Mouse (Mus musculus) gastrocnemius, adult 2 months (tissue): Measurements from ENCODE around the gene Acsl1. TPM values are rescaled to one million over a fixed set of nuclear protein-coding genes. Genes with fewer than 3 reads are reported as not detected.

Experiments used
- DNase-seq: peaks from one replicate; pipeline ENCODE4 v3.0.0; 2022
- H3K27ac ChIP-seq: fragments of 200-600 bp; 2 replicates; pipeline ENCODE4 v1.8.1; 2022; ENCODE audit warnings: mild to moderate bottlenecking
- H3K4me3 ChIP-seq: fragments of 200-600 bp; 2 replicates; pipeline ENCODE4 v1.8.1; 2022; ENCODE audit warnings: mild to moderate bottlenecking, moderate library complexity
- CTCF ChIP-seq: fragments of 200-600 bp; IDR thresholded peaks from 2 replicates; pipeline ENCODE4 v1.8.1; 2022; ENCODE audit warnings: antibody characterized with exemption, mild to moderate bottlenecking, moderate library complexity
- intact Hi-C: fragments of 180-260 bp; cut with DNase I; formaldehyde crosslinking; loops from one replicate; pipeline ENCODE4 v1.15.1; 2025
- total RNA-seq, 2 experiments: library from RNA; stranded (reverse); gene quantifications; 2 replicates each; pipeline ENCODE4 v1.2.3; 2021

The Acsl1 gene
- total RNA-seq, 2 experiments from 2014 or later = 224 to 367 TPM

DNA sequence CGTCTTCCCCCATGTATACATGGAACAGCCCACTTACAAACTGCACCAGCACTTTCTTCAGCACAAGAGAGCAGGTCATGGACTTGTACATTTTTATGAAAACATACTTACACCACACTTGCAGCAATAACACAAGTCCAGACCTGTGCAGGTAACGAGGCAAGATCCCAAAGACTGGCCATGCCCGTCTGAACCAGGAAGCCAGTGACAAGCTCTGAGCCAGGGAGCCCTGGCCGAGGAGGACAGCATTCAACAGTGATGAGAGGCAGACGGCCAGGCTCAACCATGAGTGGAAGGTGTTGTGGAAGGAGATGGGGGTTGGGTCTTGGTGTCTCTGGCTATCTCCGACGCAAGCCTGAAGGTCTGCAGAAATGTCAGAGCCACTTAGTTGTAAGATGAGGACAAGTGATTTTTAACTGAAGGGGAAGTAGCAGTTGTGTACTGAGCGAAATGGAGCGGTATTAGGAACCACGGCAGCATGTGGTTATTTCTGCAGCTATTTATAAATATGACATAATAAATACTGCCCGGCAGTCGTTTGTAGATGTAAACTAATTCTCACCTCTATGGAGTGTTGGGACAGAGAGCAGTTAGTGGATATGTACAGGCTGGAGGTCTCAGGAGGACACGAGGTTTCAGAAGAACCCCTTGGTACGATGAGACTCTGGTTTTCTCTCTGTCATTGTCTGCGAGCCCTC, 26.6 kb downstream of the Acsl1 start:
- intact Hi-C loops = no loop called here
- peak; percentile 46 for DNase-seq
- no peak for TF ChIP-seq CTCF
- H3K27ac ChIP-seq = peak overlapping the region; percentile 86
- peak overlapping the region; percentile 52 for H3K4me3 ChIP-seq

- H3K27ac ChIP-seq = peak overlapping the region; percentile 86
- intact Hi-C loops = no loop called here
- TF ChIP-seq CTCF = no peak
- DNase-seq = peak; percentile 66
- H3K4me3 ChIP-seq = peak overlapping the region; percentile 28
These were observed 28.7 kb downstream of the Acsl1 start for GRCm38 (mm10) chr8:46499376-46500061.

- intact Hi-C loops = no loop called here
- peak overlapping the region; percentile 41 for H3K4me3 ChIP-seq
- TF ChIP-seq CTCF = no peak
- H3K27ac ChIP-seq = peak overlapping the region; percentile 28; the same call in 1 of the 2 replicates
- DNase-seq = no peak
These were observed 31.7 kb downstream of the Acsl1 start for GRCm38 (mm10) chr8:46502333-46503071.

DNA sequence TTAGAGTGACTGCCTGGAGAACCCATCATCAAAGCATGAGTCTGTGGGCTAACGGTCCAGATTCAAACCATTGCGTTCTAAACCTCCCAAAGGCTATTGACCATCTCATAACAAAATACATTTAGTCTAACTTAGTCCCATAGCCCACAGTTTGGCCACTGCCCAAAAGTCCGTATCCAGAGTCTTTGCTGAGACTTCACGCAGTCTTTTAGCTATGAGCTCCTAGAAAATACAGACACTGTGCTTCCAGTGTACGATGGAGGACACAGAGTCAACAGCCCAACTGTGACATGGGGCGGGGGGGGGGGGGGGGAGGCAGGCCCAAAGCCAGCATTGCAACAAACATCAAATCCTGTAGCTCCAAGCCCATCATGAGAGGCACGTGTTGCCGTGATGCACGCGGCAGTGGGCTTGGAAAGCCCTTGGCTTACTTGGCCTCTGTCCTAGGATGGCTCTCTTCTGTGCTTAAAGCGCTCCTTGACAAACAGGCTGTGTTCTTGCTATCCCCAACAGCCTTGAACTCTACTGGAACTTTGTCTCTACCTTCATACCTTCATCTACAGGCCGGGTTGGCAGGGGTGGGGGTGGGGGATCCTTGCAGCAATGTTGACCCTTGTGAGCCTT, 32.3 kb downstream of the Acsl1 start:
- Histone ChIP-seq H3K27ac (peak overlapping the region; percentile 28; the same call in 1 of the 2 replicates), H3K4me3 (peak overlapping the region; percentile 41)
- intact Hi-C loops = no loop called here
- no peak for TF ChIP-seq CTCF
- no peak for DNase-seq

DNA sequence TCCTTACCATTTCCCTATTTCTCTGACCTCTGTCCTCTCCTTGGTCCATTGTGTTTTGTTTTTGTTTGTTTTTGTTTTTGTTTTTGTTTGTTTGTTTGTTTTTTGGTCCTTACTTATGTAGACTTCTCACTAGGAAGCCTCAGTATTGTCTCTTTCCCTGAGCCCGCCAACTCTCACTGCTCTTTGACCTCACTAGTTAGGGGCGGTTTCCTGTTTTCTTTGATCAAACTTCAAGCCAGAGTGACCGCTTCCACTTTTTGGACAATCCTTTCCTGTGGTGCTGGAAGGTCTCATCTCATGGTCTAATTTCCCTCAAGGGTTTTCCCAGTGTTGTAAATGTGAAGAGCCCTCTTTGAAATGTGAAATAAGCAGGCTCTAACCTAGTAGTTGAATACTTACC, 33.4 kb downstream of the Acsl1 start:
- no peak overlapping the region for H3K27ac ChIP-seq
- no peak for TF ChIP-seq CTCF
- intact Hi-C loops = no loop called here

DNA sequence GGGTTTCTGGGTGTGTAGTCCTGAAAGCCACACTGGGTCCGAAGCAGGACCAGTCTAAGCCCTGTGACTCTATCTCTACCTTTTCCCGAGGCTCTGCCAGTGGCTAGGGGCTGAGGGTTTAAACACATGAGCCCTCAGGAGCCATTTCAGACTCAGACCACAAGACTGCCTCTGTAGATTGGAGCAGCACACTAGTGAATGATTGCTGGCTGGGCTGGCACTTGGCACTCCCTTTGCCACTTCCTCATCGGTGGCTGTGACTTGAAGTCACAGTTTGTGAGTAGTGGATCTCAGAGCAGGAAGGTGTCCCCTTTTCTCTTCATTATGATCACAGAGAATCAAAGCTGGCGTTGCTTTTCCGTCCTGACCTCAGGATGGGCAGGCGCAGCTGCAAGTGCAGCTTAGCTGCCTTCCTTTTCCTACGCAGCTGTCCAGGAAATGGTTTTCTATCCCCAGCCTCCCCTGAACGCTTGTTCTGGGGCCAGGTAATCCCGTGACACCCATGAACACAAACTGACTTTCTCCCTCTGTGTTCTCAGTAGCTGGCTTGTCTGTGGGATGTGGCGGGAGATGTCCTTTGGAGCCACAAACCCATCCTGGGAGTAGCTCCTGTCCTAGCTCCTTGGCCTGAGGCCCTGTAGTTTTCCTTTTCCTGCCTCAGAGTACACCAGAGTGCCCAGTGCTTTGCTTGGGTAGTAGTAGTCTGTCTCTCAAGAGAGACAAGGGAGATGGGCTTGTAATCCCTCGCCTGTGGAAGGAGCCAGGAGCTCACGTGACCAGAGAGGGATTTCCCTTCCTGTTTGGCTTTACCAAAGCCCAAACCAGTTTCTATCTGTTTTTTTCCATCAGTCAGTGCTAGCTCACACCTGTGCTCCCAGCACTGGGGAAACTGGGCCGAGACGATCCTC, 37.9 kb downstream of the Acsl1 start:
- no peak for TF ChIP-seq CTCF
- Histone ChIP-seq H3K27ac (peak overlapping the region; percentile 63), H3K4me3 (peak overlapping the region; percentile 26; the same call in 1 of the 2 replicates)
- intact Hi-C loops = no loop called here
- DNase-seq = peak; percentile 47

More for the DNA sequence above, 33.4 kb downstream of the Acsl1 start:
- H3K4me3 ChIP-seq = no peak overlapping the region
- DNase-seq = no peak

DNA sequence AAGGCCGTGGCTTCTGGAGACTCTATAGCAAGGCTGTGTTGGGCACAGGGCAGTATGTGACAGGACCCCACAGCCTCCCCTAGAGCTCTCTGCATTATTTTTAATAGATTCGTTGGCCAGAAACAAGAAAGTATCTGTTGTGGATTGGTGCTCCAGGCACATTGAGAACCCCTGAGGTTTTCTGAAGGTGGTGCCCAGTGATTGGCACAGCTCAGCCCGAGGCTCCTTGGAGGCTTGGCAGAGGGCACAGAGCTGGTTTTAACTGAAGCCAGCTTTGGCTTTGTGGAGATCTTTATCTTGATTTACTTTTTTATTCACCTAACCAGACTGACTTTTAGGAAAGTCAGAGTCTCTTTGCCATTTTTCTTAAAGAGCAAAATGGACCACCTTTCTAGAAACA, 38.6 kb downstream of the Acsl1 start:
- Histone ChIP-seq H3K4me3 (no peak overlapping the region), H3K27ac (peak overlapping the region; percentile 63)
- no peak for TF ChIP-seq CTCF
- intact Hi-C loops = no loop called here
- no peak for DNase-seq

DNA sequence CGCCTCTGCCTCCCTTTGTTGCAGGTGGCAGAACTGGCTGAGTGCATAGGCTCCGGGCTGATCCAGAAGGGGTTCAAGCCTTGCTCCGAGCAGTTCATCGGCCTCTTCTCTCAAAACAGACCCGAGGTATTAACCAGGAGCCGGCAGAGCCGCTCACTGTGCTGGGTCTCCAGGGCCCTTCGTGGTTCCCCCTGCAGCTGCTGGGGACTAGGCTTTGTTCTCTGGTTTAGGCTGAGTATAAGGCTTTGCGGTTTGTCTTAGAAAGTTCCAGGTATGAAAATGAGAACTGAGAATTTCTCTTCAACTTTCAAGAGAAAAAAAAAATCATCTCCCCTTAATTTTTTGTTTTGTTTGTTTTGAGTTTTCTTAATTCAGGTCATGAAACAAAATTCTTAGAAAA, 40.5 kb downstream of the Acsl1 start:
- TF ChIP-seq CTCF = no peak
- H3K27ac ChIP-seq = no peak overlapping the region
- intact Hi-C loops = loop anchor here (5.0 kb wide), 1 partner anchor 39 kb away; the partner anchor contains the start of gene Acsl1

DNA sequence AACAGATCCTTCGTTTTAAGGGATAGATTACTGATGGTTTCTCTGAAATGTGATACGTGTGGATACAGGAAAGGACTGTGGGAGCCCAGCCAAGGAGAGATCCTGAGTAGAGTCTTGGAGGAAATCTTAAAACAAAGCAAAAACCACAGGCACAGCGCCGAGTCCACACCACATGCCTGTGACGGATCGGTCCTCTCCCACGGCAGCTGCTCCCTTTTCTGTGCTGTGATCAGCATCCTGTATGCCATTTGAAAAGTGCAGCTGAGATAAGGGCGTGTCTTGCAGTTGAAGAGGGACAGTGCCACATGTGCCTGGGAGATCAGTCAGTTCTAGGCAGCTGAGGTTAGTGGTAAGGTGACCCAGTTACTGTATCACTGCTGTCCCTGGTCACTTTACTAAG, 41.7 kb downstream of the Acsl1 start:
- TF ChIP-seq CTCF = no peak
- Histone ChIP-seq H3K27ac (peak overlapping the region; percentile 50; the same call in 1 of the 2 replicates), H3K4me3 (no peak overlapping the region)
- peak; percentile 56 for DNase-seq
- intact Hi-C loops = loop anchor here (5.0 kb wide), 1 partner anchor 40 kb away; the partner anchor contains the start of gene Acsl1

More for the DNA sequence above, 40.5 kb downstream of the Acsl1 start:
- no peak overlapping the region for H3K4me3 ChIP-seq
- DNase-seq = no peak

- intact Hi-C loops = loop anchor here (5.0 kb wide), 1 partner anchor 42 kb away; the partner anchor contains the start of gene Acsl1
- no peak for DNase-seq
- H3K27ac ChIP-seq = no peak overlapping the region
- no peak for TF ChIP-seq CTCF
- no peak overlapping the region for H3K4me3 ChIP-seq
These were observed 43.2 kb downstream of the Acsl1 start for GRCm38 (mm10) chr8:46514027-46514426.

- Histone ChIP-seq H3K27ac (no peak overlapping the region), H3K4me3 (no peak overlapping the region)
- DNase-seq = no peak
- intact Hi-C loops = no loop called here
- TF ChIP-seq CTCF = no peak
These were observed 49.8 kb downstream of the Acsl1 start for GRCm38 (mm10) chr8:46520667-46521066.
